ENCODE assay signal across 8 mouse cellular contexts in the genomic region with DNA sequence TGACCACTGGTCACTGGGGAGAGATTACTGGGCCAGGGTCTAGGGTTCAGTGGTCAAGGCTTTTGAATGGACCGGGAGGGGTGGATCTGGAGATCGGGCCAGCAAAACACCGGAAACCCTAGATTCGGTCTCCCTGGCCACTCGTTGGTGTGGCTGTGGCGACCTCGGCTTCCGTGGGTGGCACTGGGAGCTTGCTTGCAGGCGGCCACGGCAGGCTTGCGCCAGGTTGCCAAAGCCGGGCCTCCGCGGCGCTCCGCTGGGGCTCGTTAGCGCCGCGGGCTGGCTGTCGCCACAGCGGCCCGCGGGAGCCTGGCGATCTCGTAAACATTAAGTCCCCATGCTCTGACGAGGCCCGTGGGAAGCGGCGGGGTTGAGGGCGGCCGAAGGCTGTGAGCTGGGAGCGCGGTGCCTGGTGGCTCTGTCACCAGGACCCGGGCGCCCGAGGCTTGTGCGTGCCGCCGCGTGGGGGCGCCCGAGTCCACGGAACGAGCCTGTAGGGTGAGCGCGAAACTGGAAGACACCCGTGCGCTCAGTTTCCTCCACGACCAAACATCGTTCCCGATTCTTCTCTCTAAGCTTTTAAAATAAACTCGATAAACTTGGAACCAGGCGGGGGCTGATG. TPM values are rescaled to one million over a fixed set of nuclear protein-coding genes. Genes with fewer than 3 reads are reported as not detected.
A peak's percentile ranks its signal among the peaks of the same experiment; 100 is the strongest.
DNase-seq lines count a peak whose midpoint lies in the region; ATAC-seq and TF ChIP-seq lines count a peak whose summit lies in the region.

No protein-coding gene starts in this region.

- H3K4me2 ChIP-seq in forebrain, embryonic 14.5 days (ENCODE audit: low read length) = peak overlapping the region; percentile 85
- peak overlapping the region; percentile 74 for H3K4me2 ChIP-seq in liver, embryonic 16.5 days (ENCODE audit: low read depth, low read length)
- H3K4me2 ChIP-seq in neural tube, embryonic 13.5 days = peak overlapping the region; percentile 82

- peak overlapping the region; percentile 65 to 71 for H3K4me3 ChIP-seq in ES-E14 (ENCODE audit: insufficient read depth in 1 of 2, low read depth in 1 of 2, low read length in 2 of 2, poor library complexity in 1 of 2, severe bottlenecking in 1 of 2)
- peak overlapping the region; percentile 43 for H3K4me3 ChIP-seq in forebrain, embryonic 14.5 days (ENCODE audit: low read depth, low read length)
- H3K4me3 ChIP-seq in liver, embryonic 16.5 days (ENCODE audit: low read depth, low read length) = peak overlapping the region; percentile 51
- peak overlapping the region; percentile 53 for H3K4me3 ChIP-seq in neural tube, embryonic 13.5 days

- DNase-seq in ES-E14 (ENCODE audit: low read depth, low spot score) = peak; percentile 58
- peak; percentile 76 for DNase-seq in cerebellum, adult 11 months
- peak; percentile 90 for DNase-seq in forebrain, embryonic 14.5 days (ENCODE audit: low spot score)
- peak; percentile 94 to 96 for DNase-seq in heart, postnatal 14 days
- DNase-seq in large intestine, adult 2 months (ENCODE audit: low read depth, low spot score) = peak; percentile 21
- DNase-seq in telencephalon, adult 2 months (ENCODE audit: low read depth, low spot score) = peak; percentile 24

- intact Hi-C loops in heart, postnatal 14 days (cut with DNase I) = loop anchor here (1.0 to 10.0 kb wide), 5 partner anchors 123 to 1362 kb away; partner anchors contain the start of gene Olfr557

- H3K9me3 ChIP-seq in ES-E14 (ENCODE audit: control insufficient read depth, insufficient read depth, low read depth, low read length) = no peaks in the 10 kb centered on the region
- no peaks in the 10 kb centered on the region for H3K9me3 ChIP-seq in forebrain, embryonic 14.5 days (replicated peaks; ENCODE audit: control insufficient read depth, low read length)
- H3K9me3 ChIP-seq in liver, embryonic 16.5 days (replicated peaks; ENCODE audit: control insufficient read depth, low read length) = no peaks in the 10 kb centered on the region
- no peaks in the 10 kb centered on the region for H3K9me3 ChIP-seq in neural tube, embryonic 13.5 days

- no peak overlapping the region for H3K27ac ChIP-seq in ES-E14 (ENCODE audit: insufficient read depth, low read depth, low read length, poor library complexity, severe bottlenecking)
- 0 out of 2 replicates have a peak overlapping the region, but pooled peaks have one; percentile 14 for H3K27ac ChIP-seq in forebrain, embryonic 14.5 days (ENCODE audit: low read depth, low read length)
- no peak overlapping the region for H3K27ac ChIP-seq in liver, embryonic 16.5 days (ENCODE audit: low read length)
- no peak overlapping the region for H3K27ac ChIP-seq in neural tube, embryonic 13.5 days (replicated peaks)

- no peaks in the 10 kb centered on the region for H3K36me3 ChIP-seq in ES-E14 (ENCODE audit: control insufficient read depth, insufficient read depth, low read length, poor library complexity, severe bottlenecking)
- no peaks in the 10 kb centered on the region for H3K36me3 ChIP-seq in forebrain, embryonic 14.5 days (ENCODE audit: control insufficient read depth, insufficient read depth, low read length)
- H3K36me3 ChIP-seq in liver, embryonic 16.5 days (ENCODE audit: control insufficient read depth, insufficient read depth) = no peaks in the 10 kb centered on the region
- no peaks in the 10 kb centered on the region for H3K36me3 ChIP-seq in neural tube, embryonic 13.5 days

- under 1% methylated on average over 53 of the region's 54 CpGs for WGBS in forebrain, embryonic 14.5 days
- WGBS in large intestine, adult 2 months = 1% methylated on average over 54 of the region's 54 CpGs
- WGBS in liver, embryonic 16.5 days (ENCODE audit: insufficient replicate concordance) = under 1% methylated on average over 54 of the region's 54 CpGs
- WGBS in neural tube, embryonic 13.5 days = under 1% methylated on average over 54 of the region's 54 CpGs

- H3K27me3 ChIP-seq in forebrain, embryonic 14.5 days (replicated peaks; ENCODE audit: control insufficient read depth, insufficient read depth, low read length) = peaks cover 10% of the 10 kb centered on the region; the same call in 1 of the 2 replicates
- H3K27me3 ChIP-seq in liver, embryonic 16.5 days (ENCODE audit: control insufficient read depth, insufficient read depth, low read depth, low read length) = no peaks in the 10 kb centered on the region; the same call in 1 of the 2 replicates
- H3K27me3 ChIP-seq in neural tube, embryonic 13.5 days = peaks cover 14% of the 10 kb centered on the region

- H3K4me1 ChIP-seq in ES-E14 (ENCODE audit: control insufficient read depth in 2 of 2, insufficient read depth in 2 of 2, low read length in 2 of 2, poor library complexity in 1 of 2) = peaks cover 0 to 3% of the 10 kb centered on the region in 2 experiments; a peak in 1 of 4 replicates
- 0 out of 2 replicates have a peak, but pooled peaks cover 5% of the 10 kb centered on the region for H3K4me1 ChIP-seq in forebrain, embryonic 14.5 days (ENCODE audit: control insufficient read depth, insufficient read depth, low read length)
- H3K4me1 ChIP-seq in liver, embryonic 16.5 days (ENCODE audit: control insufficient read depth, low read depth, low read length) = no peaks in the 10 kb centered on the region
- 0 out of 2 replicates have a peak, but pooled peaks cover 14% of the 10 kb centered on the region for H3K4me1 ChIP-seq in neural tube, embryonic 13.5 days (replicated peaks)

- peak overlapping the region; percentile 80 for H3K9ac ChIP-seq in ES-E14 (ENCODE audit: insufficient read depth, low read depth, low read length, poor library complexity, severe bottlenecking)
- peak overlapping the region; percentile 73 for H3K9ac ChIP-seq in forebrain, embryonic 14.5 days (ENCODE audit: low read length)
- peak overlapping the region; percentile 35; the same call in 1 of the 2 replicates for H3K9ac ChIP-seq in liver, embryonic 16.5 days (ENCODE audit: low read depth, low read length)
- peak overlapping the region; percentile 81 for H3K9ac ChIP-seq in neural tube, embryonic 13.5 days

- ATAC-seq in forebrain, embryonic 14.5 days = peak; percentile 95
- ATAC-seq in liver, embryonic 16.5 days (ENCODE audit: low read depth) = peak; percentile 78
- ATAC-seq in neural tube, embryonic 13.5 days (ENCODE audit: low read depth) = peak; percentile 98

- in situ Hi-C loops in ES-E14 (cut with MboI; ENCODE audit: low sequenced_read_pairs in 2 of 2, unreplicated experiment in 2 of 2) = loop anchor here (25.0 kb wide), 2 partner anchors 399 to 599 kb away; partner anchors contain the start of genes Olfr571 (in 1 of the 2) and Olfr572 (in 1 of the 2)

TF ChIP-seq in ES-E14, 5 proteins besides CTCF, POLR2A, EP300 and RAD21:
- TF ChIP-seq MAFK (IDR thresholded peaks at IDR 0.05; ENCODE audit: insufficient read depth, low read depth, low read length) (no peak), ZC3H11A (IDR thresholded peaks at IDR 0.05; ENCODE audit: borderline replicate concordance, low read depth, low read length) (peak; percentile 41; the same call in 1 of the 2 replicates)

RNA-seq across cellular contexts. Expression of gene Olfr545, which starts 13.6 kb away (rescaled TPM):
- not detected in 2 replicates for total RNA-seq in ES-E14 (2012; rRNA removed)
- 0.23 TPM in 1 of 2 replicates, not detected in the other for polyA plus RNA-seq in forebrain, embryonic 14.5 days (2014; fragmentation: Nextera tagmentation; extraction: Ambion mirVana)
- not detected for total RNA-seq in heart, postnatal 14 days (2021)
- polyA plus RNA-seq in large intestine, adult 2 months (2012; rRNA removed) = not detected in 2 replicates
- polyA plus RNA-seq in liver, embryonic 16.5 days (2015; fragmentation: Nextera tagmentation; extraction: Ambion mirVana) = not detected in 2 replicates
- polyA plus RNA-seq in neural tube, embryonic 13.5 days (2015; fragmentation: Nextera tagmentation; extraction: Ambion mirVana) = 0.38 TPM in 1 of 2 replicates, not detected in the other

RNA-seq across cellular contexts. Expression of gene Olfr547, which starts 21.6 kb away (rescaled TPM):
- total RNA-seq in ES-E14 (2012; rRNA removed) = not detected in 2 replicates
- polyA plus RNA-seq in forebrain, embryonic 14.5 days (2014; fragmentation: Nextera tagmentation; extraction: Ambion mirVana) = not detected in 2 replicates
- total RNA-seq in heart, postnatal 14 days (2021) = not detected
- not detected in 2 replicates for polyA plus RNA-seq in large intestine, adult 2 months (2012; rRNA removed)
- not detected in 2 replicates for polyA plus RNA-seq in liver, embryonic 16.5 days (2015; fragmentation: Nextera tagmentation; extraction: Ambion mirVana)
- not detected in 2 replicates for polyA plus RNA-seq in neural tube, embryonic 13.5 days (2015; fragmentation: Nextera tagmentation; extraction: Ambion mirVana)

RNA-seq across cellular contexts. Expression of gene Olfr544, which starts 24.8 kb away (rescaled TPM):
- 0.16 TPM in 1 of 2 replicates, not detected in the other for total RNA-seq in ES-E14 (2012; rRNA removed)
- polyA plus RNA-seq in forebrain, embryonic 14.5 days (2014; fragmentation: Nextera tagmentation; extraction: Ambion mirVana) = 0.09 TPM in 1 of 2 replicates, not detected in the other
- not detected for total RNA-seq in heart, postnatal 14 days (2021)
- not detected in 2 replicates for polyA plus RNA-seq in large intestine, adult 2 months (2012; rRNA removed)
- 0.05 and 0.08 TPM in 2 replicates for polyA plus RNA-seq in liver, embryonic 16.5 days (2015; fragmentation: Nextera tagmentation; extraction: Ambion mirVana)
- polyA plus RNA-seq in neural tube, embryonic 13.5 days (2015; fragmentation: Nextera tagmentation; extraction: Ambion mirVana) = 0.17 TPM in 1 of 2 replicates, not detected in the other

RNA-seq across cellular contexts. Expression of gene Olfr548-ps1, which starts 27.8 kb away (rescaled TPM):
- not detected in 2 replicates for total RNA-seq in ES-E14 (2012; rRNA removed)
- polyA plus RNA-seq in forebrain, embryonic 14.5 days (2014; fragmentation: Nextera tagmentation; extraction: Ambion mirVana) = not detected in 2 replicates
- not detected for total RNA-seq in heart, postnatal 14 days (2021)
- polyA plus RNA-seq in large intestine, adult 2 months (2012; rRNA removed) = not detected in 2 replicates
- not detected in 2 replicates for polyA plus RNA-seq in liver, embryonic 16.5 days (2015; fragmentation: Nextera tagmentation; extraction: Ambion mirVana)
- not detected in 2 replicates for polyA plus RNA-seq in neural tube, embryonic 13.5 days (2015; fragmentation: Nextera tagmentation; extraction: Ambion mirVana)

RNA-seq across cellular contexts. Expression of gene Olfr543, which starts 31.4 kb away (rescaled TPM):
- 0.22 and 0.63 TPM in 2 replicates for total RNA-seq in ES-E14 (2012; rRNA removed)
- polyA plus RNA-seq in forebrain, embryonic 14.5 days (2014; fragmentation: Nextera tagmentation; extraction: Ambion mirVana) = 0.46 TPM in 1 of 2 replicates, not detected in the other
- not detected for total RNA-seq in heart, postnatal 14 days (2021)
- polyA plus RNA-seq in large intestine, adult 2 months (2012; rRNA removed) = not detected in 2 replicates
- 0.30 and 0.43 TPM in 2 replicates for polyA plus RNA-seq in liver, embryonic 16.5 days (2015; fragmentation: Nextera tagmentation; extraction: Ambion mirVana)
- 0.48 and 0.50 TPM in 2 replicates for polyA plus RNA-seq in neural tube, embryonic 13.5 days (2015; fragmentation: Nextera tagmentation; extraction: Ambion mirVana)

Comparison
In these comparisons a context has a peak if more than half of its experiments do, and no peak if none do; other contexts are left out.
1. DNase-seq: peak in every context shown above with its lines; median percentile 95 in heart, postnatal 14 days; 90 in forebrain, embryonic 14.5 days; 76 in cerebellum, adult 11 months; 58 in ES-E14; 24 in telencephalon, adult 2 months; 21 in large intestine, adult 2 months.